ENCODE assay signal across 8 mouse cellular contexts in genomic region chr19:55807194-55808053, GRCm38 (mm10).
DNase-seq lines count a peak whose midpoint lies in the region; ATAC-seq and TF ChIP-seq lines count a peak whose summit lies in the region.
"Had no signal": no experiment of that assay in that cellular context is flagged by ENCODE, and none has a peak within 500 bp of the region (broad histone marks: within the 10 kb centered on the region; RNA-seq: fewer than 3 reads in every experiment).

No protein-coding gene starts in this region.

- peak; percentile 17; the same call in 1 of the 2 replicates for TF ChIP-seq CTCF in midbrain, postnatal 0 days (IDR thresholded peaks at IDR 0.05)

- peak overlapping the region; percentile 23; the same call in 1 of the 2 replicates for H3K4me3 ChIP-seq in hindbrain, embryonic 10.5 days
- H3K4me3 ChIP-seq in hindbrain, embryonic 14.5 days (replicated peaks; ENCODE audit: low read length), result no peak overlapping the region
- no peak overlapping the region for H3K4me3 ChIP-seq in hindbrain, embryonic 13.5 days
- no peak overlapping the region for H3K4me3 ChIP-seq in midbrain, postnatal 0 days (ENCODE audit: low read depth, low read length)

- peaks cover 5% of the 10 kb centered on the region; the same call in 1 of the 2 replicates for H3K36me3 ChIP-seq in hindbrain, embryonic 10.5 days
- no peaks in the 10 kb centered on the region for H3K36me3 ChIP-seq in hindbrain, embryonic 14.5 days (replicated peaks; ENCODE audit: control insufficient read depth, insufficient read depth)
- no peaks in the 10 kb centered on the region for H3K36me3 ChIP-seq in hindbrain, embryonic 13.5 days
- H3K36me3 ChIP-seq in midbrain, postnatal 0 days (ENCODE audit: insufficient read depth, low read length), result no peaks in the 10 kb centered on the region

- H3K4me1 ChIP-seq in hindbrain, embryonic 10.5 days (replicated peaks), result peaks cover 35% of the 10 kb centered on the region
- H3K4me1 ChIP-seq in hindbrain, embryonic 14.5 days (replicated peaks; ENCODE audit: control insufficient read depth, insufficient read depth, low read length), result no peaks in the 10 kb centered on the region; the same call in 1 of the 2 replicates
- peaks cover 14% of the 10 kb centered on the region for H3K4me1 ChIP-seq in hindbrain, embryonic 13.5 days (replicated peaks)
- peaks cover 7% of the 10 kb centered on the region; the same call in 1 of the 2 replicates for H3K4me1 ChIP-seq in midbrain, postnatal 0 days (ENCODE audit: insufficient read depth, low read length)

- no peaks in the 10 kb centered on the region for H3K27me3 ChIP-seq in hindbrain, embryonic 10.5 days (ENCODE audit: insufficient read depth, poor library complexity, severe bottlenecking)
- H3K27me3 ChIP-seq in hindbrain, embryonic 14.5 days (ENCODE audit: control insufficient read depth, insufficient read depth, low read length), result no peaks in the 10 kb centered on the region
- H3K27me3 ChIP-seq in hindbrain, embryonic 13.5 days, result no peaks in the 10 kb centered on the region
- H3K27me3 ChIP-seq in midbrain, postnatal 0 days (ENCODE audit: insufficient read depth, low read length), result no peaks in the 10 kb centered on the region
- H3K27me3 ChIP-seq: Patski had no signal

- ATAC-seq in hindbrain, embryonic 14.5 days (ENCODE audit: low FRiP score), result no peak
- no peak for ATAC-seq in hindbrain, embryonic 13.5 days (ENCODE audit: low FRiP score)
- no peak for ATAC-seq in midbrain, postnatal 0 days (ENCODE audit: low FRiP score)
- ATAC-seq: Patski had no signal

- 22% methylated on average over 20 of the region's 20 CpGs for WGBS in hindbrain, embryonic 10.5 days
- 34% methylated on average over 20 of the region's 20 CpGs for whole genome bisulfite sequencing in hindbrain, embryonic 14.5 days
- WGBS in hindbrain, embryonic 13.5 days, result 31% methylated on average over 20 of the region's 20 CpGs
- 24% methylated on average over 20 of the region's 20 CpGs for WGBS in midbrain, postnatal 0 days

- peak overlapping the region; percentile 76 for H3K27ac ChIP-seq in hindbrain, embryonic 10.5 days
- no peak overlapping the region for H3K27ac ChIP-seq in hindbrain, embryonic 14.5 days
- H3K27ac ChIP-seq in hindbrain, embryonic 13.5 days, result no peak overlapping the region
- no peak overlapping the region for H3K27ac ChIP-seq in midbrain, postnatal 0 days (ENCODE audit: low read depth, low read length)

- no peak overlapping the region for H3K9ac ChIP-seq in hindbrain, embryonic 14.5 days
- H3K9ac ChIP-seq in hindbrain, embryonic 13.5 days, result 0 out of 2 replicates have a peak overlapping the region, but pooled peaks have one; percentile 2
- no peak overlapping the region for H3K9ac ChIP-seq in midbrain, postnatal 0 days (replicated peaks; ENCODE audit: low read length, poor library complexity, severe bottlenecking)

- no peak overlapping the region for H3K4me2 ChIP-seq in hindbrain, embryonic 14.5 days (replicated peaks)
- H3K4me2 ChIP-seq in hindbrain, embryonic 13.5 days, result no peak overlapping the region
- H3K4me2 ChIP-seq in midbrain, postnatal 0 days (ENCODE audit: low read depth, low read length, poor library complexity, severe bottlenecking), result no peak overlapping the region

- no peaks in the 10 kb centered on the region for H3K9me3 ChIP-seq in hindbrain, embryonic 10.5 days
- no peaks in the 10 kb centered on the region for H3K9me3 ChIP-seq in hindbrain, embryonic 14.5 days (ENCODE audit: control insufficient read depth, low read length)
- no peaks in the 10 kb centered on the region for H3K9me3 ChIP-seq in hindbrain, embryonic 13.5 days
- no peaks in the 10 kb centered on the region for H3K9me3 ChIP-seq in midbrain, postnatal 0 days (ENCODE audit: low read length)

- DNase-seq in hindbrain, embryonic 10.5 days (ENCODE audit: low spot score), result peak; percentile 42
- DNase-seq in hindbrain, embryonic 14.5 days (ENCODE audit: low spot score), result no peak
- peak; percentile 53 for DNase-seq in embryo, embryonic 10 days (ENCODE audit: low spot score)
- DNase-seq in midbrain, postnatal 0 days (ENCODE audit: low spot score), result no peak
- no peak for DNase-seq in adrenal gland, postnatal 4 days (ENCODE audit: low spot score in 2 of 2)
- no peak for DNase-seq in left cerebral cortex, adult 8-10 months (ENCODE audit: low spot score in 2 of 2)

Comparison
In these comparisons a context has a peak if more than half of its experiments do, and no peak if none do; other contexts are left out.
1. DNase-seq: peak in hindbrain, embryonic 10.5 days (single experiment) and embryo, embryonic 10 days (single experiment); none in hindbrain, embryonic 14.5 days (single experiment), midbrain, postnatal 0 days (single experiment), adrenal gland, postnatal 4 days (0 of 2) and left cerebral cortex, adult 8-10 months (0 of 2).